Mouse (Mus musculus) liver, postnatal 0 days (tissue): ENCODE measurements at regions not wholly inside any gene's neighbourhood (a gene's known extent, or its start where the extent isn't known, plus 50 kb on each side); places are given as distances from the start of the nearest gene placed in this dataset.

Source experiments
- CTCF ChIP-seq: sonication (generic); IDR thresholded peaks from 2 replicates; pipeline ENCODE4 v1.5.1; 2016; ENCODE audit warnings: antibody characterized with exemption, low read depth
- EP300 ChIP-seq: IDR thresholded peaks from 2 replicates; pipeline ENCODE4 v1.6.1; 2016; ENCODE audit warnings: antibody characterized with exemption, low read depth, mild to moderate bottlenecking

DNA sequence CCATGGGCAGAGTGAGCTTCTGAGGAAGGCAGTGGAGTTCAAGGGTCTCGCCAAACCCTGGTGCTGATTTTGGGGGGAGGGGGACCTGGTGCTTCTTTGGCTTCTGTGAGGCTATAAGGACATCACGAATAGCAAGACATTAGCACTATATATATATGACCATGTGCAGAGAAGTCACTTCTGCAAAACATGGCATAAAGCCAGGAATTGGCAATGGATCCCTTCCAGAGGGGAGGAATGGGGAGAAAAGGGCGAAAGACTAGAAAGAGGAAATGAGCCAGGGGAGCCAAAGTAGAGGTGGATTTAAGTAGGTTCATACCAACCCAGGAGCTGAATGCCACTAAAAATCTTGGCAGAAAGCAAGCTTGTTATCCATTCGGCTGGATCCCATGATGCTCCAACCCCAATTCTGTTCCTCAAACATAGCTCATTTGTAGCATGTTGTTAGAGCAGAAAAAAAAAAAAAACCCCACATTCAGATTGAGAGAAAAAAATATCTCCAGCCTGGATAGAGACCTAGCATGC is 1135.5 kb upstream of the Gulo start:
- TF ChIP-seq CTCF (no peak), EP300 (no peak)
